Mouse (Mus musculus) neural tube, embryonic 11.5 days (tissue): ENCODE measurements around the gene Mcat. TPM values are rescaled to one million over a fixed set of nuclear protein-coding genes. Genes with fewer than 3 reads are reported as not detected.

Experiments used
- ATAC-seq: fragments of 200-750 bp; cut with Nextera tagmentation; 2 replicates; pipeline ENCODE4 v1.8.0; 2017; ENCODE audit warnings: moderate number of reproducible peaks, mild to moderate bottlenecking, moderate TSS enrichment, moderate library complexity; ENCODE audit not compliant: insufficient read depth, low FRiP score, low TSS enrichment
- DNase-seq: peaks from one replicate; pipeline ENCODE4 v3.0.0-alpha.2; 2015; ENCODE audit warnings: low spot score
- H3K27ac ChIP-seq: fragments of 300-500 bp; sonication (generic); 2 replicates; pipeline ENCODE4 v1.5.1; 2014; ENCODE audit warnings: low read depth, mild to moderate bottlenecking, low read length
- H3K27me3 ChIP-seq: fragments of 300-500 bp; sonication (generic); 2 replicates; pipeline ENCODE4 v1.6.1; 2014; ENCODE audit warnings: mild to moderate bottlenecking, low read length, mixed read lengths; ENCODE audit not compliant: control insufficient read depth, insufficient read depth
- H3K36me3 ChIP-seq: fragments of 300-500 bp; sonication (generic); 2 replicates; pipeline ENCODE4 v1.6.1; 2014; ENCODE audit warnings: mild to moderate bottlenecking, low read length, moderate library complexity, mixed read lengths; ENCODE audit not compliant: control insufficient read depth, insufficient read depth
- H3K4me1 ChIP-seq: fragments of 300-500 bp; sonication (generic); 2 replicates; pipeline ENCODE4 v1.6.1; 2014; ENCODE audit warnings: low read length, mixed read lengths; ENCODE audit not compliant: control insufficient read depth, insufficient read depth
- H3K4me2 ChIP-seq: fragments of 300-500 bp; sonication (generic); 2 replicates; pipeline ENCODE4 v1.6.1; 2014; ENCODE audit warnings: low read depth, mild to moderate bottlenecking, moderate library complexity
- H3K4me3 ChIP-seq: fragments of 300-500 bp; sonication (generic); 2 replicates; pipeline ENCODE4 v1.5.1; 2014; ENCODE audit warnings: low read depth, low read length
- H3K9ac ChIP-seq: fragments of 300-500 bp; sonication (generic); 2 replicates; pipeline ENCODE4 v1.6.1; 2014; ENCODE audit warnings: mild to moderate bottlenecking, low read length
- H3K9me3 ChIP-seq: fragments of 300-500 bp; sonication (generic); 2 replicates; pipeline ENCODE4 v1.6.1; 2016; ENCODE audit warnings: low read length; ENCODE audit not compliant: control insufficient read depth
- WGBS: fragments of 180-500 bp; shearing (Covaris S2); extraction: QIAGEN DNeasy Blood & Tissue Kit; methylation state at CpG from one replicate; pipeline ENCODE4 v1.1.7; 2014; 5-methylcytosine and 5-hydroxymethylcytosine counted together
- polyA plus RNA-seq: library from polyadenylated mRNA; unstranded; fragments of >200 nt; fragmentation: Nextera tagmentation; extraction: Ambion mirVana; gene quantifications from 2 replicates; pipeline ENCODE4 v1.2.1, GENCODE M21; 2014

The Mcat gene
- polyA plus RNA-seq, 1 experiment from 2014 or later = 43.8 TPM

GRCm38 (mm10) chr15:83538855-83539254, 24.7 kb downstream of the Mcat start:
- Histone ChIP-seq H3K36me3 (no peaks in the 10 kb centered on the region), H3K9ac (no peak overlapping the region), H3K27me3 (no peaks in the 10 kb centered on the region), H3K4me1 (no peaks in the 10 kb centered on the region), H3K9me3 (no peaks in the 10 kb centered on the region), H3K27ac (no peak overlapping the region), H3K4me2 (no peak overlapping the region), H3K4me3 (no peak overlapping the region)
- DNase-seq = no peak
- whole genome bisulfite sequencing = 96% methylated on average over 2 of the region's 2 CpGs
- ATAC-seq = no peak

GRCm38 (mm10) chr15:83535890-83536231, 27.7 kb downstream of the Mcat start:
- no peak overlapping the region for H3K9ac ChIP-seq
- ATAC-seq (no peak), DNase-seq (no peak)
- no peaks in the 10 kb centered on the region for H3K36me3 ChIP-seq
- H3K4me1 ChIP-seq = no peaks in the 10 kb centered on the region
- 84% methylated on average over 6 of the region's 6 CpGs for WGBS
- no peak overlapping the region for H3K27ac ChIP-seq
- H3K9me3 ChIP-seq = no peaks in the 10 kb centered on the region
- no peak overlapping the region for H3K4me3 ChIP-seq
- no peaks in the 10 kb centered on the region for H3K27me3 ChIP-seq
- H3K4me2 ChIP-seq = no peak overlapping the region

- DNase-seq = no peak
- H3K36me3 ChIP-seq = no peaks in the 10 kb centered on the region
- 83% methylated on average over 17 of the region's 17 CpGs for WGBS
Measured at GRCm38 (mm10) chr15:83534960-83535889, 28.4 kb downstream of the Mcat start.

GRCm38 (mm10) chr15:83532606-83533005, 31.0 kb downstream of the Mcat start:
- no peak overlapping the region for H3K4me2 ChIP-seq
- ATAC-seq = no peak
- 81% methylated on average over 7 of the region's 7 CpGs for WGBS

More at GRCm38 (mm10) chr15:83534960-83535889, 28.4 kb downstream of the Mcat start:
- Histone ChIP-seq H3K4me2 (no peak overlapping the region), H3K9me3 (no peaks in the 10 kb centered on the region), H3K9ac (no peak overlapping the region), H3K27me3 (no peaks in the 10 kb centered on the region), H3K27ac (no peak overlapping the region), H3K4me1 (no peaks in the 10 kb centered on the region), H3K4me3 (no peak overlapping the region)
- no peak for ATAC-seq

GRCm38 (mm10) chr15:83531961-83532469, 31.6 kb downstream of the Mcat start:
- H3K9me3 ChIP-seq = no peaks in the 10 kb centered on the region
- H3K4me1 ChIP-seq = peaks cover 4% of the 10 kb centered on the region
- no peak overlapping the region for H3K27ac ChIP-seq
- ATAC-seq (no peak), DNase-seq (no peak)
- peaks cover 13% of the 10 kb centered on the region for H3K27me3 ChIP-seq
- WGBS = 84% methylated on average over 4 of the region's 5 CpGs
- no peak overlapping the region for H3K4me3 ChIP-seq
- H3K4me2 ChIP-seq = no peak overlapping the region
- no peak overlapping the region for H3K9ac ChIP-seq
- H3K36me3 ChIP-seq = no peaks in the 10 kb centered on the region

More at GRCm38 (mm10) chr15:83532606-83533005, 31.0 kb downstream of the Mcat start:
- Histone ChIP-seq H3K27ac (no peak overlapping the region), H3K27me3 (peaks cover 8% of the 10 kb centered on the region), H3K9me3 (no peaks in the 10 kb centered on the region), H3K9ac (no peak overlapping the region), H3K4me3 (no peak overlapping the region), H3K4me1 (no peaks in the 10 kb centered on the region), H3K36me3 (no peaks in the 10 kb centered on the region)
- no peak for DNase-seq

- 81% methylated on average over 6 of the region's 6 CpGs for WGBS
- no peak overlapping the region for H3K4me2 ChIP-seq
- no peak for DNase-seq
- H3K36me3 ChIP-seq = no peaks in the 10 kb centered on the region
- H3K9ac ChIP-seq = no peak overlapping the region
- H3K9me3 ChIP-seq = no peaks in the 10 kb centered on the region
- H3K27ac ChIP-seq = no peak overlapping the region
- no peak overlapping the region for H3K4me3 ChIP-seq
- no peak for ATAC-seq
- H3K27me3 ChIP-seq = peaks cover 25% of the 10 kb centered on the region
- H3K4me1 ChIP-seq = peaks cover 10% of the 10 kb centered on the region
Measured at GRCm38 (mm10) chr15:83530688-83531087, 32.9 kb downstream of the Mcat start.

GRCm38 (mm10) chr15:83530233-83530632, 33.4 kb downstream of the Mcat start:
- H3K4me2 ChIP-seq = no peak overlapping the region
- no peaks in the 10 kb centered on the region for H3K36me3 ChIP-seq
- peaks cover 10% of the 10 kb centered on the region for H3K4me1 ChIP-seq
- no peak overlapping the region for H3K27ac ChIP-seq
- WGBS = 73% methylated on average over 9 of the region's 9 CpGs
- H3K27me3 ChIP-seq = peaks cover 29% of the 10 kb centered on the region
- no peak overlapping the region for H3K4me3 ChIP-seq
- H3K9me3 ChIP-seq = no peaks in the 10 kb centered on the region
- ATAC-seq (no peak), DNase-seq (no peak)
- H3K9ac ChIP-seq = no peak overlapping the region

- H3K4me3 ChIP-seq = no peak overlapping the region
- H3K4me1 ChIP-seq = peaks cover 10% of the 10 kb centered on the region
- WGBS = 83% methylated on average over 5 of the region's 5 CpGs
- peaks cover 29% of the 10 kb centered on the region for H3K27me3 ChIP-seq
- H3K9ac ChIP-seq = no peak overlapping the region
- ATAC-seq (no peak), DNase-seq (no peak)
- no peak overlapping the region for H3K27ac ChIP-seq
- H3K36me3 ChIP-seq = no peaks in the 10 kb centered on the region
- no peaks in the 10 kb centered on the region for H3K9me3 ChIP-seq
- no peak overlapping the region for H3K4me2 ChIP-seq
Measured at GRCm38 (mm10) chr15:83529765-83530164, 33.8 kb downstream of the Mcat start.

GRCm38 (mm10) chr15:83528892-83529291, 34.7 kb downstream of the Mcat start:
- Histone ChIP-seq H3K9ac (no peak overlapping the region), H3K4me3 (no peak overlapping the region), H3K9me3 (no peaks in the 10 kb centered on the region), H3K36me3 (no peaks in the 10 kb centered on the region), H3K4me2 (no peak overlapping the region), H3K27ac (no peak overlapping the region), H3K4me1 (peaks cover 10% of the 10 kb centered on the region), H3K27me3 (peaks cover 29% of the 10 kb centered on the region)
- 65% methylated on average over 4 of the region's 4 CpGs for WGBS
- DNase-seq = no peak
- ATAC-seq = no peak
